Mouse (Mus musculus) megakaryocyte, embryonic 14.5 days (primary cell): Measurements from ENCODE around the gene 1700021F05Rik.

Experiments
- FLI1 ChIP-seq: IDR thresholded peaks from 2 replicates; pipeline ENCODE4 v1.6.1; 2012; ENCODE audit warnings: low read length, inconsistent platforms, mixed read lengths
- GATA1 ChIP-seq: IDR thresholded peaks from 3 replicates; pipeline ENCODE4 v1.6.1; 2012; ENCODE audit warnings: mixed read lengths, low read length, inconsistent platforms, borderline replicate concordance

DNA sequence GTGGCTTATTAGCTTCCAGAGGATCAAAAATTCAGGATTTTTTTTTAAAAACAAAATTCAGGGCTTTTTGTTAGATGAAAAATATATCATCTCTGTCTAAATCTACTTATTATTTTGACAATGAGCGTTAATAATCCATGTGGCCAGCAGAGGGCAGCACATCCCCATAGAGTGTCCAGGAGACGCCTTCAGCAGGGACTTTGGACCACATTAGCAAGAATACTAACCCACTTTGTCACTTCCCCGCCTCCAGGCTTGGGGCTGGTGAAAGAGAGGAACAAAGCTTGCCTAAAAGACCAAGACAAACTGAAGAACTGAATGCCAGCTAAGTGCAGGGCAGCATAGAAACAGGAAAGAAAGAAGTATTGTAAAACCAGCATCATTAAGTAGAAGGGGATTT, 34.2 kb upstream of the 1700021F05Rik start:
- TF ChIP-seq GATA1 (no peak), FLI1 (no peak)
